Mouse (Mus musculus) forebrain, embryonic 16.5 days (tissue): ENCODE results near the gene Itgae. TPM values are rescaled to one million over a fixed set of nuclear protein-coding genes. Genes with fewer than 3 reads are reported as not detected.

Source experiments
- ATAC-seq: fragments of 200-750 bp; cut with Nextera tagmentation; 2 replicates; pipeline ENCODE4 v1.8.0; 2017; ENCODE audit warnings: mild to moderate bottlenecking, moderate library complexity
- H3K27ac ChIP-seq: fragments of 300-500 bp; sonication (generic); 2 replicates; pipeline ENCODE4 v1.5.1; 2014; ENCODE audit warnings: low read length, control low read depth
- H3K27me3 ChIP-seq: fragments of 300-500 bp; sonication (generic); replicated peaks from 2 replicates; pipeline ENCODE4 v1.6.1; 2014; ENCODE audit warnings: low read length; ENCODE audit not compliant: control insufficient read depth, insufficient read depth
- H3K36me3 ChIP-seq: fragments of 300-500 bp; sonication (generic); 2 replicates; pipeline ENCODE4 v1.6.1; 2014; ENCODE audit not compliant: control insufficient read depth, insufficient read depth
- H3K4me1 ChIP-seq: fragments of 300-500 bp; sonication (generic); replicated peaks from 2 replicates; pipeline ENCODE4 v1.6.1; 2014; ENCODE audit warnings: low read length; ENCODE audit not compliant: control insufficient read depth, insufficient read depth
- H3K4me2 ChIP-seq: fragments of 300-500 bp; sonication (generic); 2 replicates; pipeline ENCODE4 v1.6.1; 2014; ENCODE audit warnings: mild to moderate bottlenecking, low read length, control low read depth
- H3K4me3 ChIP-seq: fragments of 300-500 bp; sonication (generic); replicated peaks from 2 replicates; pipeline ENCODE4 v1.5.1; 2014; ENCODE audit warnings: mild to moderate bottlenecking, low read length, control low read depth
- H3K9ac ChIP-seq: fragments of 300-500 bp; sonication (generic); replicated peaks from 2 replicates; pipeline ENCODE4 v1.6.1; 2014; ENCODE audit warnings: low read depth, low read length, control low read depth
- H3K9me3 ChIP-seq: fragments of 300-500 bp; sonication (generic); 2 replicates; pipeline ENCODE4 v1.6.1; 2016; ENCODE audit warnings: low read length; ENCODE audit not compliant: control insufficient read depth
- WGBS: fragments of 180-500 bp; shearing (Covaris S2); extraction: QIAGEN DNeasy Blood & Tissue Kit; methylation state at CpG from one replicate; pipeline ENCODE4 v1.1.7; 2014; 5-methylcytosine and 5-hydroxymethylcytosine counted together
- polyA plus RNA-seq: library from polyadenylated mRNA; unstranded; fragments of >200 nt; fragmentation: Nextera tagmentation; extraction: Ambion mirVana; gene quantifications from 2 replicates; pipeline ENCODE4 v1.2.1, GENCODE M21; 2015

Gene Itgae
- 0.14 and 0.22 TPM in 2 replicates for polyA plus RNA-seq

DNA sequence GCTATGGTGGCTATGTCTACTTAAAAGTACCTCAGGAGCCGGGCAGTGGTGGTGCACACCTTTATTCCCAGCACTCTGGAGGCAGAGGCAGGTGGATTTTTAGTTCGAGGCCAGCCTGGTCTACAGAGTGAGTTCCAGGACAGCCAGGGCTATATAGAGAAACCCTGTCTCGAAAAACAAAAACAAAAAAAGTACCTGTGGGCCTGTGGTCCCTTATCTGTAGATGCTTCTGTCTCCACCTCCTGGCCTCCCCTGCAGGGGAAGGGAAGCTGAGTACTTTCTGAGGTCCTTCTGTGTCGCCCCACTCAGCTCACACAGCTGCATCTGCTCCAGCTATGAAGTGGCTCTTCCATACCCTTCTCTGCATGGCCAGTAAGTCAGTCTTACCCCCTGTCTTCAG lies at the start of gene Itgae:
Itgae (plus strand) TSS at position 301 of the 400 bp plus-strand sequence.
- Histone ChIP-seq H3K27me3 (no peaks in the 10 kb centered on the region), H3K36me3 (no peaks in the 10 kb centered on the region), H3K27ac (no peak within 1 kb of the TSS), H3K4me1 (peaks cover under 1% of the 10 kb centered on the region; the same call in 1 of the 2 replicates), H3K9me3 (no peaks in the 10 kb centered on the region), H3K9ac (no peak within 1 kb of the TSS), H3K4me2 (no peak within 1 kb of the TSS), H3K4me3 (no peak within 1 kb of the TSS)
- ATAC-seq: no peak
- 88% methylated on average over 4 of the region's 4 CpGs for WGBS

- no peak overlapping the region for H3K4me2 ChIP-seq
- WGBS: 64% methylated on average over 6 of the region's 6 CpGs
- H3K4me1 ChIP-seq: peaks cover 12% of the 10 kb centered on the region
- H3K9me3 ChIP-seq: no peaks in the 10 kb centered on the region
- no peak overlapping the region for H3K4me3 ChIP-seq
- H3K27me3 ChIP-seq: no peaks in the 10 kb centered on the region
- H3K36me3 ChIP-seq: no peaks in the 10 kb centered on the region
- no peak overlapping the region for H3K27ac ChIP-seq
- H3K9ac ChIP-seq: no peak overlapping the region
- ATAC-seq: no peak
Measured at GRCm38 (mm10) chr11:73044229-73044755, 46.1 kb upstream of the Itgae start.

DNA sequence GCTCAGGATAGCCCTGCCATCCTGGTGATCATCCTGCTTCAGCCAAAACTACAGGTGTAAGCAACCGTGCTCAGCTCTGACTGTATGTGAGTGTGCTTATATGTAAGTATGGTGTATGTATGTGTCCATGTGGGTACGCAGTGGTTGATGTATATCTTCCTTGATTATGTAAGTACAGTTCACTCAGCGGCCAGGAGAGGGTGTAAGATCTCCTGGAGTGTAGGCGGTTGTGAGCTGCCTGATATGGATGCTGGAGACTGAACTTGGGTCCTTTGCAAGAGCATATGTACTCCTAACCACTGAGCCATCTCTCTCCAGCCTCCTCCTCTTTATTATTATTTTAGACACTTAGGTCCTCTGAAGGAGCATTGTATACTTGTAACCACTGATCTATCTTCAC lies 45.6 kb upstream of the Itgae start:
- 73% methylated on average over 4 of the region's 4 CpGs for WGBS
- no peak for ATAC-seq

GRCm38 (mm10) chr11:73047542-73047996 lies 42.8 kb upstream of the Itgae start, which contains the start of gene Ncbp3:
TSS of gene Ncbp3 (plus strand) at chr11:73047783.
- ATAC-seq: peak; percentile 98
- Histone ChIP-seq H3K36me3 (no peaks in the 10 kb centered on the region; the same call in 1 of the 2 replicates), H3K4me3 (peak within 1 kb of the TSS; percentile 95), H3K4me2 (peak within 1 kb of the TSS; percentile 85), H3K9ac (peak within 1 kb of the TSS; percentile 97), H3K27ac (peak within 1 kb of the TSS; percentile 87), H3K4me1 (peaks cover 16% of the 10 kb centered on the region), H3K9me3 (no peaks in the 10 kb centered on the region), H3K27me3 (no peaks in the 10 kb centered on the region)
- WGBS: under 1% methylated on average over 39 of the region's 39 CpGs

More for the DNA sequence above, 45.6 kb upstream of the Itgae start:
- Histone ChIP-seq H3K9ac (no peak overlapping the region), H3K27ac (no peak overlapping the region), H3K4me1 (peaks cover 16% of the 10 kb centered on the region), H3K4me3 (no peak overlapping the region), H3K9me3 (no peaks in the 10 kb centered on the region), H3K4me2 (no peak overlapping the region), H3K27me3 (no peaks in the 10 kb centered on the region), H3K36me3 (no peaks in the 10 kb centered on the region)

- Histone ChIP-seq H3K4me2 (peak overlapping the region; percentile 85), H3K4me3 (peak overlapping the region; percentile 95), H3K4me1 (peaks cover 16% of the 10 kb centered on the region), H3K27me3 (no peaks in the 10 kb centered on the region), H3K9ac (peak overlapping the region; percentile 97), H3K36me3 (peaks cover 2% of the 10 kb centered on the region; the same call in 1 of the 2 replicates), H3K9me3 (no peaks in the 10 kb centered on the region), H3K27ac (peak overlapping the region; percentile 87)
- peak; percentile 62 for ATAC-seq
- 1% methylated on average over 55 of the region's 55 CpGs for WGBS
Measured at GRCm38 (mm10) chr11:73048030-73048876, 42.1 kb upstream of the Itgae start.

DNA sequence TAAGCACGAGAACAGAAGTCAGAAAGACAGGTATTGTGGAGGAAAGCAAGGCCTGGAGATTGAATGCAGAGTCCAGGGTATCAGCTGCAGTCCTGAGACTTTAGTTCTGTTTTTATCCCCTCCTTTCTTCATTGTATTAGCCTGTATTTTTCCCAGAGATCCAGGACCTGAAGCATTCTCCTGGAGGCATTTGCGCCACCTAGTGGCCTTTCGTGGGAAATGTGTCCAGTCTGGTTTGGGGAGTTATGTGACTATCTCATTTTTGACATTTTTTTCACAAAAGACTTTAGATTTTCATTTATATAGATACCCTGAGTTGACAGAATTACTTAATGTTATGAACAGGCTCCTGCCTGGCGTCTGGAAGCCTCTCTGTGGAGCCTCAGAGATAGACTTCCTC lies 41.0 kb upstream of the Itgae start:
- peak overlapping the region; percentile 85 for H3K4me2 ChIP-seq
- WGBS: 3% methylated on average over 4 of the region's 4 CpGs
- H3K27me3 ChIP-seq: no peaks in the 10 kb centered on the region
- no peaks in the 10 kb centered on the region for H3K9me3 ChIP-seq
- peak overlapping the region; percentile 26 for H3K4me3 ChIP-seq
- peaks cover 2% of the 10 kb centered on the region; the same call in 1 of the 2 replicates for H3K36me3 ChIP-seq
- H3K9ac ChIP-seq: peak overlapping the region; percentile 26; the same call in 1 of the 2 replicates
- 0 out of 2 replicates have a peak overlapping the region, but pooled peaks have one; percentile 19 for H3K27ac ChIP-seq
- ATAC-seq: no peak
- H3K4me1 ChIP-seq: peaks cover 16% of the 10 kb centered on the region

DNA sequence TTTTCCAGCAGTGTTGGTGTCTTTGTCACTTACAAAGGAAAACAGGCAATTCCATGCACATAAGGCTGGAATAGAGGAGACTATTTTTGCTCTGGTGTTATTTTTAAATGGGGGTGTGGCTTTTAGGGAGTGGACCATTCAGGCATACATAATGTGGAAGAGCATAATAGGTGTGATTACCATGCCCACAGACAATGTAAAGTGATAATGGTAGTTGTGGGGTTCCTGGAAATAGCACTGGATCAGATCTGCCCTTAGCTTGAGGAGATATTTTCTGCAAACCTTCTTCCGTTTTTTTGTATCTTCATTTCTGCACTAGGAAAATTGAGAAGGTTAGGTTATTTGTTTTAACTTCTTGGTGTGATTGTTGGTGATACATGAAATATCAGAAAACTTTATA lies 37.6 kb upstream of the Itgae start:
- Histone ChIP-seq H3K4me1 (peaks cover 14% of the 10 kb centered on the region), H3K4me2 (no peak overlapping the region), H3K36me3 (peaks cover 10% of the 10 kb centered on the region; the same call in 1 of the 2 replicates), H3K27ac (no peak overlapping the region), H3K9me3 (no peaks in the 10 kb centered on the region), H3K27me3 (no peaks in the 10 kb centered on the region), H3K9ac (no peak overlapping the region), H3K4me3 (no peak overlapping the region)
- 92% methylated on average over 1 of the region's 1 CpGs for WGBS
- ATAC-seq: no peak

DNA sequence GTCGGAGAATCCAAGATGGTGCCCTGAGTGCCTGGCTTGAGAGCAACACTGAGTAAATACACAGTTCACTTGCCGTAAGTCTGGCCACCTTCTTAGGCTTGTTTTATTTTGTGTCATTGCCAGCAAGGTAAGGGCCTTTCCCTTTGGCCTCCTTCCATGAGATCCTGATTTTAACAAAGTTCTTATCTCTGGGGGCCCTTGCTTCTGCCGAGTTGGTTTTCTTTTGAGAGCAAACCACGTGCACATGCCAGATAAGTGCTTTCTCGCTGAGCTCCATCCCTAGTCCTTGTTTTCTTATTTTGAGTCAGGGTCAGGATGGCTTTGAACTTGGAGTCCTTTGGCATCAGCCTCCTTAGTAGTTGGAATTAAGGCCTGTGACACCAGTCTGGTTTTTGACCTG lies 32.7 kb upstream of the Itgae start:
- Histone ChIP-seq H3K4me1 (no peaks in the 10 kb centered on the region), H3K36me3 (0 out of 2 replicates have a peak, but pooled peaks cover 9% of the 10 kb centered on the region), H3K27ac (no peak overlapping the region), H3K9me3 (no peaks in the 10 kb centered on the region), H3K9ac (no peak overlapping the region), H3K27me3 (no peaks in the 10 kb centered on the region), H3K4me3 (no peak overlapping the region), H3K4me2 (no peak overlapping the region)
- 94% methylated on average over 5 of the region's 5 CpGs for WGBS
- no peak for ATAC-seq

DNA sequence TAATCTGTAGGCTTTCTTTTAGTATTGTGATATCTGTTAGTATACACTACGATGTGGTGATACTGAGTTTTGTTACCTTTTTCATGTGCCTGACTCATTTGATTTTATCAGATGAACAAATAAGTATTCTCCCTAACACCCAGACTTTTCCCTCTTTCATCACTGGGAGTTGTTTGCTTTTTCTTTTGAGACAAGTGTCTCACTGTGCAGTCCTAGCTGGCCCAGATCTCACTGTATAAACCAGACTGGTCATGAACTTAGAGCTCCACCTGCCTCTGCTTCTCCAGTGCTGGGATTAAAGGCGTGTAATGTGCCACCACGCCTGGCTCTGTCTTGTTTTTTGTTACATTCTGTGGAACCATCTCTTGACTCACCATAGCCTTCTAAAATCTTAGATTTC lies 30.8 kb upstream of the Itgae start:
- no peaks in the 10 kb centered on the region for H3K27me3 ChIP-seq
- 0 out of 2 replicates have a peak, but pooled peaks cover 8% of the 10 kb centered on the region for H3K36me3 ChIP-seq
- H3K9ac ChIP-seq: no peak overlapping the region
- H3K4me2 ChIP-seq: no peak overlapping the region
- ATAC-seq: no peak
- H3K4me1 ChIP-seq: no peaks in the 10 kb centered on the region
- WGBS: 98% methylated on average over 3 of the region's 3 CpGs
- no peak overlapping the region for H3K4me3 ChIP-seq
- no peaks in the 10 kb centered on the region for H3K9me3 ChIP-seq
- no peak overlapping the region for H3K27ac ChIP-seq
